Mouse (Mus musculus): ENCODE results near the gene Clgn.

DNA sequence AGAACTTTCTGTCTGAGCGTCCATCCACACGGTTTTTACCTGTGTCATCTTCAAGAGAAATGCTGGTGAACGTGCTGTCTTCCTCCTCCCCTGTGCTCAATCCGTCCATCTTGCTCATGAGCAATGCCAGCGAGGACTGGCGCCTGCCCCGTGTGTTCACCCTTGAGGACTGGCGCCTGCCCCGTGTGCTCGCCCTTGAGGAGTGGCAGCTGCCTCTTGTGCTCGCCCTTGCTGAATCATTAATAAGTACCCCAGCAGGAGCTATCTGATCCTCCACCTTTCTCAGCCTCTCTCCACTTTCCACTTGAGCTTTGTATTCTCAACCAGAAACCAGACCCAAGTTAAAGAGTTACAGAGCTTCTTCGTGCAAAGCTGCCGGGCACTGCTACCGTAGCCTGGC is 68.6 kb downstream of the Clgn start, which contains the start of gene Scoc:
- TF ChIP-seq CHD1 (IDR thresholded peaks at IDR 0.05; ENCODE audit: low read depth, low read length) (no peak), ZMIZ1 (IDR thresholded peaks at IDR 0.05; ENCODE audit: low read depth, low read length) (no peak), TCF12 (IDR thresholded peaks at IDR 0.05; ENCODE audit: low read depth, low read length) (no peak)

Data from CH12.LX (cell line).